Mouse (Mus musculus) bone marrow macrophage, adult 2 months (primary cell): ENCODE measurements around the gene Gm20425.
"Not testable (repeated sequence)": the region's sequence is repeated elsewhere in the genome, so short reads cannot be mapped to it uniquely, and the experiment has no call there.

ENCODE experiments used
- CTCF ChIP-seq: IDR thresholded peaks from 2 replicates; pipeline ENCODE4 v1.5.1; 2012; ENCODE audit warnings: low read depth, mild to moderate bottlenecking, low read length, moderate library complexity
- POLR2A ChIP-seq: IDR thresholded peaks from 2 replicates; pipeline ENCODE4 v1.6.1; 2012; ENCODE audit warnings: mild to moderate bottlenecking, low read depth, low read length, borderline replicate concordance

DNA sequence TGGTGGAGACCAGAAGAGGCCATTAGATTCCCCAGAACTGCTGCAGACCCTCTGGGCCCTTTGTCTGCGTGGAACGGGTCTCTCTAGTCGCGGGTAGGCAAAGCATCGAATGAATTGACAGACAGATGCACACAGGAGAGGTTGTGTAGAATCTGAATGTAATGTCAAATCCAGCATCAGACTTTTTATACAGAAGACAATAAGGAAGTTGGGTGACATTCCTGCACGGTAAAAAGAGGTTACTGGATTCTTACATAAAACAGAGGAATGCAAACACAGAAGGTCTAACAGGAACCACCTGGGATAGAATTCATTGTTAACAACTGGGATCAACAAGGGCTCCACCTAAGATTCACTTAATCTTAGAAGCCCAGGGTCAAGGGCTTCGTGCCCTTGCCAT, 74.9 kb downstream of the Gm20425 start:
- TF ChIP-seq CTCF, POLR2A: not testable (repeated sequence)
